Mouse (Mus musculus): ENCODE results near the gene Rela.

The Rela gene

GRCm38 (mm10) chr19:5637069-5638047, at the start of gene Rela:
Gene Rela (plus strand): TSS chr19:5637483.
- DNase-seq (ENCODE audit: low spot score): peak; percentile 87

DNA sequence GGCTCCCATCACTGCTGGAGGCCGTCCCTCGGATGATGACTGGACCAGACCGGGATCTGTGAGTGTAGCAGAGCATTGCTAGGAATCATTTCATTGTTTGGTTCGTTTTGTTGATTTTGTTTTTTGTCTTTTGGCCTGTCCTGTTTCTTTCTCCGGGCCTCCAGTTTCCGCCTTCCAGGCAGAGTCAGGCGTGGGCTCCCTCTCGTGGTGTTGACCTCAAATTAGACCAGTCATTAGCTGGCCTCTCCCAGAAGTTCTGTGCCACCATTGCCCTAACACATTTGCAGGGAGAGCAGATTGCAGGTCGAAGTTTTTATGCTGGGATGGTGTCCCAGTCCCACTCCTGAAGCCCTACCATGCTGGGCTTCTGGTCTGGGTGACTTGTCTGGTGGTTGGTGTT, 48.1 kb upstream of the Rela start:
- DNase-seq (ENCODE audit: low spot score): no peak

DNA sequence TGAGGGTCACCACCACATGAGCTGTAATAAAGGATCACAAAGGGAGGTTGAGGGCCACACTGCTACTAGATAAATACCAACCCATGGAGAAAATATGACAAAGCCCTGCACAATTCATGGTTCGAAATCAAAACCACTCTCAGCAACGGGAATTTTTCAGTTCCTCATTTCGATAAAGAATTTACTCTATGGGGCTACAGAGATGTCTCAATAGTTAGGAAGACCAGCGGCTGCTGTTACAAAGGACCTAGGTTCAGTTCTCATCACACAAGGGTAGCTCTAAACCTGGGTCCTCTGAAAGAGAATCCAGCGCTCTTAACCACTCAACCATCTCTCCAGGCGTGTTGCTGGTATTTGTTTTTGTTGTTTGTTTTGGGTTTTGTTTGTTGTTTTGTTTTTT, 45.4 kb upstream of the Rela start:
- DNase-seq (ENCODE audit: low spot score): no peak

DNA sequence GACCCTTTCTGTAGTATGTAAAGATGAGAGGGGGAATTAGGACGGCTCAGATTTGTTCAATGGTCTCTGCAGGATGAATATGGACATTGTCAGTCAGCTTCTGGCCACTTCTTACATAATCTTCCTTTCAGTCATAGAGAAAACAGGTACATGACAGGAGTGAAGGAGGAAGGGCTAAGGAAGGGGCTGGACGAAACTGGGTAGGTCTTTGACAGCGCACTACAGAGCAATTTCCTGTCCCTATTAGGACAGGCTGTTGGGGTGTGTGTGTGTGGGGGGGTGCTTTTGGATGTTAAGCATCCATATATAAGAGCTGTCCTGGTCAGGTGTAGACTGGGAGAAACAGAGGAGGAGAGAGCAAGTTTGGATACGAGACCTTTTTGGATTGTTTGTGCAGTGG, 38.1 kb upstream of the Rela start:
- DNase-seq (ENCODE audit: low spot score): no peak

DNA sequence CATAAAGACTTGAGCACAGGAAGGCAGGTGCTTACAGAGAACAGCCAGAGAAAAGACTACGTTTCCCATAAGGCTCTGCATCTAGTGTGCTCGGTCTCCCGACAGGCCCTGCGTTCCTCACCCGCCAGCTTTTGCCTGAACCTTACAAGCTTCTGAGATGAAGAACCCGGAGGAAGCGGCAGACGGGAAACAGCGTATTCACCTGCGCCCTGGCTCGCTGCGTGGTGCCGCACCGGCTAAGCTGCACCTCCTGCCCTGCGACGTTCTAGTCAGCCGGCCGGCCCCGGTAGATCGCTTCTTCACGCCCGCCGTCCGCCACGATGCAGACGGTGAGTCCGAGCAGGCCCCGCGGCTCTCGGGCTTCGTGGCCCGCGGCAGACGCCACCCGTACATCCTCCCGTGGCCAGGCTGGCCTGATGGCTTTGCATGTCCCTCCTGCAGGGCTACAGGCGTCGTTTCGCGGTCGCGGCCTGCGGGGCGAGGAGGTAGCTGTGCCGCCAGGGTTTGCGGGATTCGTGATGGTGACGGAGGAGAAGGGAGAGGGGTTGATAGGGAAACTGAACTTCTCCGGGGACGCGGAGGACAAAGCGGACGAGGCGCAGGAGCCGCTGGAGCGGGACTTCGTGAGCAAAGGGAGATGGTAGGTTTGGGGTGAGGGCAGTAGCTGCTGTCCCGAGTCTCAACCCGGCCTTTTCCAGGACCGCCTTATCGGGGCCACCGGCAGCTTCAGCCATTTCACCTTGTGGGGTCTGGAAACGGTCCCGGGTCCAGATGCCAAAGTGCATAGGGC, 35.3 kb upstream of the Rela start, which contains the start of gene Rnaseh2c:
Gene Rnaseh2c, plus strand, starts transcription at position 122 of the 790 bp plus-strand sequence.
- peak; percentile 86 for DNase-seq (ENCODE audit: low spot score)

- no peak for DNase-seq (ENCODE audit: low spot score)
Observed at GRCm38 (mm10) chr19:5603664-5604063, 33.6 kb upstream of the Rela start.

GRCm38 (mm10) chr19:5605126-5605525, 32.2 kb upstream of the Rela start:
- no peak for DNase-seq (ENCODE audit: low spot score)

GRCm38 (mm10) chr19:5606196-5606595, 31.1 kb upstream of the Rela start:
- no peak for DNase-seq (ENCODE audit: low spot score)

GRCm38 (mm10) chr19:5607705-5608410, 29.4 kb upstream of the Rela start:
- no peak for DNase-seq (ENCODE audit: low spot score)

DNA sequence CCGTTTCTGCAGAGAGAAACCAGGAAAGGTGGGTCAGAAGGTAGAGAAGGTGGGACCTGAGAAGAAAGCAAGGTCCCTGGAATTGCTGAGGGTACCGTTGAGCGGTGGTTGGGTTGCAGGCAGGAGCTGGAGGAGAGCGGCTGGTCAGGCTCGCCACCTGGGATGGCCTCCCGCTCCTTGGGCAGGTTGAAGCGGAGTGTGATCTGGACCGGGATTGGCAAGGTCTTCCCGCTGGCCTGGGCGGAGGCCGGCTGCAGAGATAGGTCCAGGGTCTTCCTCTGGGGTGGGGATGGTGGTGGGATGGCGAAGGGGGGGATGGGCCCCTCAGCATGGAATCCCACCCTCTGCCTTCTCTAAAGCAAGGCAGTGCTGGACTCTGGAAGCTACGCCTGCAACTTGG, 28.6 kb upstream of the Rela start:
- peak; percentile 22 for DNase-seq (ENCODE audit: low spot score)

GRCm38 (mm10) chr19:5609171-5609546, 28.1 kb upstream of the Rela start:
- no peak for DNase-seq (ENCODE audit: low spot score)

GRCm38 (mm10) chr19:5609547-5610404, 27.5 kb upstream of the Rela start, which contains the start of gene Kat5:
Gene Kat5 (minus strand): TSS chr19:5610237.
- DNase-seq (ENCODE audit: low spot score): peak; percentile 91

- DNase-seq (ENCODE audit: low spot score): peak; percentile 62
Observed at GRCm38 (mm10) chr19:5611973-5612372, 25.3 kb upstream of the Rela start.

- DNase-seq (ENCODE audit: low spot score): no peak
Observed at GRCm38 (mm10) chr19:5612762-5613411, 24.4 kb upstream of the Rela start.

GRCm38 (mm10) chr19:5614953-5615352, 22.3 kb upstream of the Rela start:
- no peak for DNase-seq (ENCODE audit: low spot score)

DNA sequence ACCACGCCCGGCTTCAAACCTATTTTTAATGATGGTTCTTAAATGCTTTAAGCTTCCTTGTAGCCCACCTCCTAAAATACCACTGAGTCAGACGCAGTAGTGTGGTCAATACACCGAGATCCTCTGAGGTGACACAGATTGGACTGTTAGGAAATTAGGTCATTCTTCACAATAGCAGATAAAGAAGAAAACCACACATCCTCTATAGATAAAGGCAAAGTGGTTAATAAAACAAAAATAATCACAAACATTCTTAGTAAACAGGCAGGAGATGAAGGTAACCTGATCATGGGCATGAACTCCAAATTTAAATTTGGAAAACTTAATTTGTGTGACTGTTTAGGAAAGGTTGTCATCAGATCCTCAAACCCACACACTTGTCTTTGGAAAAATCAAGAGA, 17.3 kb upstream of the Rela start:
- no peak for DNase-seq (ENCODE audit: low spot score)

GRCm38 (mm10) chr19:5621884-5622283, 15.4 kb upstream of the Rela start:
- DNase-seq (ENCODE audit: low spot score): no peak

- DNase-seq (ENCODE audit: low spot score): no peak
Observed at GRCm38 (mm10) chr19:5625311-5625710, 12.0 kb upstream of the Rela start.

DNA sequence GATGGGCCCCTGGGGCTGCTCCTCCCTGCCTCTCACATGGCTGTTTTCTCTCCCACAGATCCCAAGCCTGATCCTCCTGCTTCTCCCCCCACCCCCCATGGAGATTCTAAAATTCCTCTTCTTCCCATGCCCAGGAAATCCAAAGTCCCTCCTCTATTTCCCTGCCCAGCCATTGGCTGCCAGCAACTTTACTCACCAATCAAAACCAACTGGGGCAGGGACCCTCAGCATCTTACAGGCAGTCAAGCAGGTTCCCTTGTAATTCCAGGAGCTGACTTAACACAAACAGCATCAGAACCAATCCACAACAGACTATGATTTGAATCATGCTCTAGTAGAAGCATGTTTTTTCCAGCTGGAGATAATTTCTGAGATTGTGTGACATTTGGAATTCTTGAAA, 7.4 kb upstream of the Rela start:
- no peak for DNase-seq (ENCODE audit: low spot score)

GRCm38 (mm10) chr19:5632120-5632519, 5.2 kb upstream of the Rela start:
- DNase-seq (ENCODE audit: low spot score): no peak
